Mouse (Mus musculus): ENCODE results near the gene Cacna1s. TPM values are rescaled to one million over a fixed set of nuclear protein-coding genes. Genes with fewer than 3 reads are reported as not detected.

Cacna1s gene
- total RNA-seq, 1 experiment, result 15.8 TPM

DNA sequence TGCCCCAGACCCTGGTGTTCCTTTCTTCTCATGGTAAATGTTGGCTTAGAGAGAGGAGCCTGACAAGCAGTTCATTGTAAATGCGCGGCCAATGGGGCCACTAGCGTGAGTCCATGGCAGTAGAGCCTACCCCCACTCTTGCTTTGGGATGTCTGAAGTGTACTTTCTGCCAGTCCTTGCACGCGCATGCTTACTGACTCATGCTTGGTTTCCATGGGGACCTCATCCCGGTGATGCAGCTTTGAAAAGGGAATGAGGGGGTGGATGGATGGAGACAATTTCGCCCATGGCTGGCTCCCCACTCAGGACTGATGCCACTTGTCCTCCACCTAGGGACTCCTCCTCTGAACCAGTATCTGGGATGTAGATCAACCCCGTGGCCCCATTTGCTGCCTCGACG lies 91.0 kb downstream of the Cacna1s start:
- Histone ChIP-seq H3K4me3 (ENCODE audit: insufficient read depth in 1 of 2, low read depth in 1 of 2, low read length in 2 of 2, poor library complexity in 1 of 2, severe bottlenecking in 1 of 2) (no peak overlapping the region), H3K4me1 (ENCODE audit: control insufficient read depth in 2 of 2, insufficient read depth in 2 of 2, low read length in 2 of 2, poor library complexity in 1 of 2) (peaks cover 2 to 12% of the 10 kb centered on the region in 2 experiments; a peak in 3 of 4 replicates), H3K9ac (ENCODE audit: insufficient read depth, low read depth, low read length, poor library complexity, severe bottlenecking) (no peak overlapping the region), H3K27ac (ENCODE audit: insufficient read depth, low read depth, low read length, poor library complexity, severe bottlenecking) (no peak overlapping the region), H3K36me3 (ENCODE audit: control insufficient read depth, insufficient read depth, low read length, poor library complexity, severe bottlenecking) (no peaks in the 10 kb centered on the region; the same call in 1 of the 2 replicates), H3K9me3 (ENCODE audit: control insufficient read depth, insufficient read depth, low read depth, low read length) (no peaks in the 10 kb centered on the region)
- DNase-seq (ENCODE audit: low read depth, low spot score), result no peak
- in situ Hi-C loops (cut with MboI; ENCODE audit: low sequenced_read_pairs in 2 of 2, unreplicated experiment in 2 of 2), result no loop called here
- TF ChIP-seq HCFC1 (IDR thresholded peaks at IDR 0.05; ENCODE audit: borderline replicate concordance, insufficient read depth, low read length) (no peak), ZNF384 (IDR thresholded peaks at IDR 0.05; ENCODE audit: low read depth, low read length) (no peak), MAFK (IDR thresholded peaks at IDR 0.05; ENCODE audit: insufficient read depth, low read depth, low read length) (no peak), ZC3H11A (IDR thresholded peaks at IDR 0.05; ENCODE audit: borderline replicate concordance, low read depth, low read length) (no peak), CHD2 (IDR thresholded peaks at IDR 0.05; ENCODE audit: low read depth, low read length) (no peak)

DNA sequence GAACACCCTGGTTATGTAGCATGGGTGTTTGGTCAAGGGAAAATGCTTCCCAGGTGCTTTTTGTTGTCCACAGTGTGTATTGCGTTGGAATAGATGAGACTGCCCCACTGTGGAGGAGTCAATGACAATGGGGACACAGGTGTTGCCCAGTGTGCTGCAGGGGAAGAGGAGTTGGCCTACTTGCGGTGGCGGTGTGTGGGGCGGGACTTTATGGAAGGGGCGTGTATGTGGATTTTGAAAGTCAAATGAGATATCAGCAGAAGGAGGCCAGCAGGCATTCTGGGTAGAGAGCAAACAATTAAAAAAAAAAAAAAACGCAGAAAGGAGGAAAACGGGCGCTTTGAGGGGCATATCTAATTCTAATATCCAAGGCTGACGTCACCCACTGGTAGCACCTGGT lies 97.2 kb downstream of the Cacna1s start:
- no peaks in the 10 kb centered on the region for H3K9me3 ChIP-seq (ENCODE audit: control insufficient read depth, insufficient read depth, low read depth, low read length)
- DNase-seq (ENCODE audit: low read depth, low spot score), result no peak
- H3K9ac ChIP-seq (ENCODE audit: insufficient read depth, low read depth, low read length, poor library complexity, severe bottlenecking), result no peak overlapping the region
- H3K36me3 ChIP-seq (ENCODE audit: control insufficient read depth, insufficient read depth, low read length, poor library complexity, severe bottlenecking), result no peaks in the 10 kb centered on the region; the same call in 1 of the 2 replicates
- in situ Hi-C loops (cut with MboI; ENCODE audit: low sequenced_read_pairs in 2 of 2, unreplicated experiment in 2 of 2), result no loop called here
- TF ChIP-seq CHD2 (IDR thresholded peaks at IDR 0.05; ENCODE audit: low read depth, low read length) (no peak), ZC3H11A (IDR thresholded peaks at IDR 0.05; ENCODE audit: borderline replicate concordance, low read depth, low read length) (no peak), HCFC1 (IDR thresholded peaks at IDR 0.05; ENCODE audit: borderline replicate concordance, insufficient read depth, low read length) (no peak), MAFK (IDR thresholded peaks at IDR 0.05; ENCODE audit: insufficient read depth, low read depth, low read length) (no peak), ZNF384 (IDR thresholded peaks at IDR 0.05; ENCODE audit: low read depth, low read length) (no peak)
- no peaks in the 10 kb centered on the region for H3K4me1 ChIP-seq (ENCODE audit: control insufficient read depth in 2 of 2, insufficient read depth in 2 of 2, low read length in 2 of 2, poor library complexity in 1 of 2)
- H3K4me3 ChIP-seq (ENCODE audit: insufficient read depth in 1 of 2, low read depth in 1 of 2, low read length in 2 of 2, poor library complexity in 1 of 2, severe bottlenecking in 1 of 2), result no peak overlapping the region
- H3K27ac ChIP-seq (ENCODE audit: insufficient read depth, low read depth, low read length, poor library complexity, severe bottlenecking), result no peak overlapping the region

DNA sequence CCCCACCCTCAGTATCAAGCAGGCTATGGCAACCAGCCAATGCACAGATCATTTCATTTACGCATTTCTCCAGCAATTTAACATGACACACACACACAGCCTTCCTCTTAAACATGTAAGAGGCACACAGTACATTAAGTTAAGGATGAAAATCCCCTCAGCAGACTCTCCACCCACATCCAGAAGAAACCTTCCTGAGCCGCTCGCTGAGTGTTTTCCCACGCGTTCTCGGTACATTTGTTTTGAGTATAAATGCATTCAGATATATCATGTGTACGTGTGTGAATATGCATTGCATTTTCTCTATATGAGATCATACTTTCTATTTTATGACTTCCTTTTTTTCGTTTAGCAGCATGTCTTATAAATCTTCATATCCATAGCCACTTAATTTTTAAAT lies 98.8 kb downstream of the Cacna1s start:
- Histone ChIP-seq H3K4me1 (ENCODE audit: control insufficient read depth in 2 of 2, insufficient read depth in 2 of 2, low read length in 2 of 2, poor library complexity in 1 of 2) (no peaks in the 10 kb centered on the region), H3K27ac (ENCODE audit: insufficient read depth, low read depth, low read length, poor library complexity, severe bottlenecking) (no peak overlapping the region), H3K36me3 (ENCODE audit: control insufficient read depth, insufficient read depth, low read length, poor library complexity, severe bottlenecking) (no peaks in the 10 kb centered on the region; the same call in 1 of the 2 replicates), H3K9ac (ENCODE audit: insufficient read depth, low read depth, low read length, poor library complexity, severe bottlenecking) (no peak overlapping the region), H3K4me3 (ENCODE audit: insufficient read depth in 1 of 2, low read depth in 1 of 2, low read length in 2 of 2, poor library complexity in 1 of 2, severe bottlenecking in 1 of 2) (no peak overlapping the region), H3K9me3 (ENCODE audit: control insufficient read depth, insufficient read depth, low read depth, low read length) (no peaks in the 10 kb centered on the region)
- no peak for TF ChIP-seq CHD2 (IDR thresholded peaks at IDR 0.05; ENCODE audit: low read depth, low read length)
- TF ChIP-seq HCFC1 (IDR thresholded peaks at IDR 0.05; ENCODE audit: borderline replicate concordance, insufficient read depth, low read length), result no peak
- no peak for TF ChIP-seq ZNF384 (IDR thresholded peaks at IDR 0.05; ENCODE audit: low read depth, low read length)
- no peak for TF ChIP-seq MAFK (IDR thresholded peaks at IDR 0.05; ENCODE audit: insufficient read depth, low read depth, low read length)
- DNase-seq (ENCODE audit: low read depth, low spot score), result no peak
- in situ Hi-C loops (cut with MboI; ENCODE audit: low sequenced_read_pairs in 2 of 2, unreplicated experiment in 2 of 2), result no loop called here

DNA sequence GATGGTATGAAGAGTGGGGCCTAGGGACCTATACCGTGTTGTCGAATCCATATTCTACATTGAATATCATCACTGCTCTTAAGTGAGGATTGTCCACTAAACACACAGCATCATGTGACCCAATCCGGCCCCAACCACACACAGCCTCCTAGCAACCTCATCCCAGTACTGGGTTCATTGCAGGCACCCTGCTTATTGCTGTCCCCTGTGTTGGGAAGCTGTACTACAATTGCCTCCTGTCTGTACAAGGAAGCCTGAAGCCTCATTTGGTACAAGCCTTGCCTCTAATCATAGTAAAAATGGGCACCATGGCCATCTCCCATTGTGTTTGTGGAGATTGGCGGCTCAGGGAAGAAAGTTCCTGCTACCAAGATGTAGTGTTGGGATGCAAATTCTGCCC lies 103.8 kb downstream of the Cacna1s start:
- H3K27ac ChIP-seq (ENCODE audit: insufficient read depth, low read depth, low read length, poor library complexity, severe bottlenecking), result no peak overlapping the region
- no peak for DNase-seq (ENCODE audit: low read depth, low spot score)
- in situ Hi-C loops (cut with MboI; ENCODE audit: low sequenced_read_pairs in 2 of 2, unreplicated experiment in 2 of 2), result no loop called here
- peaks cover 0 to 3% of the 10 kb centered on the region in 2 experiments; a peak in 1 of 4 replicates for H3K4me1 ChIP-seq (ENCODE audit: control insufficient read depth in 2 of 2, insufficient read depth in 2 of 2, low read length in 2 of 2, poor library complexity in 1 of 2)
- no peak overlapping the region for H3K9ac ChIP-seq (ENCODE audit: insufficient read depth, low read depth, low read length, poor library complexity, severe bottlenecking)
- no peaks in the 10 kb centered on the region for H3K9me3 ChIP-seq (ENCODE audit: control insufficient read depth, insufficient read depth, low read depth, low read length)
- H3K4me3 ChIP-seq (ENCODE audit: insufficient read depth in 1 of 2, low read depth in 1 of 2, low read length in 2 of 2, poor library complexity in 1 of 2, severe bottlenecking in 1 of 2), result no peak overlapping the region
- no peak for TF ChIP-seq MAFK (IDR thresholded peaks at IDR 0.05; ENCODE audit: insufficient read depth, low read depth, low read length)
- no peak for TF ChIP-seq HCFC1 (IDR thresholded peaks at IDR 0.05; ENCODE audit: borderline replicate concordance, insufficient read depth, low read length)
- TF ChIP-seq ZC3H11A (IDR thresholded peaks at IDR 0.05; ENCODE audit: borderline replicate concordance, low read depth, low read length), result no peak
- no peak for TF ChIP-seq CHD2 (IDR thresholded peaks at IDR 0.05; ENCODE audit: low read depth, low read length)
- TF ChIP-seq ZNF384 (IDR thresholded peaks at IDR 0.05; ENCODE audit: low read depth, low read length), result no peak
- peaks cover 3% of the 10 kb centered on the region; the same call in 1 of the 2 replicates for H3K36me3 ChIP-seq (ENCODE audit: control insufficient read depth, insufficient read depth, low read length, poor library complexity, severe bottlenecking)

DNA sequence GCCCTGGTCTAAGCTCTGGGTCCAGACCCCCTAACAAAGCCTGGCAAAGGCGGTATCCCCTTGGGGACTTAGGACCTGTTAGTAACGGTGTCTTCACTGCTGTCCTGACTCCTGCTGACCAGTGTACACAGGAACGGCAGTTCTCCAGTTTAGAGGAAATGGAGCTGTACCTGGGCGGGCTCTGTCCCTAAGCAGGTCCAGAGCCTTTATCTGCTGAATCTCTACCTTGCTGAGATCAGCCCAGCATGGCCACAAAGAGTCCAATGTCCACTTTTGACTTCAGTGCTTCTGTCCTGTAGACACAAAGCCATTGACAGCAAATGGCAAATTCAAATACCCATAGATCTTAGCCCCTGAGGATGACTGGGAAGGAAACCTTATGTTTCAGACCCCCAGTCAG lies 104.4 kb downstream of the Cacna1s start:
- H3K4me1 ChIP-seq (ENCODE audit: control insufficient read depth in 2 of 2, insufficient read depth in 2 of 2, low read length in 2 of 2, poor library complexity in 1 of 2), result peaks cover 0 to 3% of the 10 kb centered on the region in 2 experiments; a peak in 1 of 4 replicates
- H3K9ac ChIP-seq (ENCODE audit: insufficient read depth, low read depth, low read length, poor library complexity, severe bottlenecking), result no peak overlapping the region
- in situ Hi-C loops (cut with MboI; ENCODE audit: low sequenced_read_pairs in 2 of 2, unreplicated experiment in 2 of 2), result no loop called here
- TF ChIP-seq HCFC1 (IDR thresholded peaks at IDR 0.05; ENCODE audit: borderline replicate concordance, insufficient read depth, low read length) (no peak), ZC3H11A (IDR thresholded peaks at IDR 0.05; ENCODE audit: borderline replicate concordance, low read depth, low read length) (no peak), ZNF384 (IDR thresholded peaks at IDR 0.05; ENCODE audit: low read depth, low read length) (no peak), MAFK (IDR thresholded peaks at IDR 0.05; ENCODE audit: insufficient read depth, low read depth, low read length) (no peak), CHD2 (IDR thresholded peaks at IDR 0.05; ENCODE audit: low read depth, low read length) (no peak)
- H3K9me3 ChIP-seq (ENCODE audit: control insufficient read depth, insufficient read depth, low read depth, low read length), result no peaks in the 10 kb centered on the region
- no peak overlapping the region for H3K27ac ChIP-seq (ENCODE audit: insufficient read depth, low read depth, low read length, poor library complexity, severe bottlenecking)
- no peak overlapping the region for H3K4me3 ChIP-seq (ENCODE audit: insufficient read depth in 1 of 2, low read depth in 1 of 2, low read length in 2 of 2, poor library complexity in 1 of 2, severe bottlenecking in 1 of 2)
- H3K36me3 ChIP-seq (ENCODE audit: control insufficient read depth, insufficient read depth, low read length, poor library complexity, severe bottlenecking), result peaks cover 3% of the 10 kb centered on the region; the same call in 1 of the 2 replicates
- DNase-seq (ENCODE audit: low read depth, low spot score), result no peak

Measured in ES-E14 (cell line).